Mouse (Mus musculus) gastrocnemius, postnatal 36 days (tissue): ENCODE data around the gene Fam163a. TPM values are rescaled to one million over a fixed set of nuclear protein-coding genes. Genes with fewer than 3 reads are reported as not detected.
"Not testable (repeated sequence)": the region's sequence is repeated elsewhere in the genome, so short reads cannot be mapped to it uniquely, and the experiment has no call there.

ENCODE experiments used
- DNase-seq, 2 experiments: peaks; one replicate each; pipeline ENCODE4 v3.0.0; 2022
- intact Hi-C: fragments of 180-260 bp; cut with DNase I; formaldehyde crosslinking; loops from one replicate; pipeline ENCODE4 v1.15.1; 2025
- long read RNA-seq, 2 experiments: library from polyadenylated mRNA; stranded (forward); transcript quantifications; one replicate each; pipeline ENCODE4 v2.0.0; 2021
- total RNA-seq, 2 experiments: library from RNA; stranded (reverse); gene quantifications; 2 replicates each; pipeline ENCODE4 v1.2.3; 2021

Gene Fam163a
- not detected for total RNA-seq
- long read RNA-seq, experiment 1: 0 reads
- long read RNA-seq, experiment 2: 0 reads

GRCm38 (mm10) chr1:156204656-156205131 lies at the start of gene Fam163a:
Gene Fam163a (minus strand): TSS chr1:156205026.
- intact Hi-C loops: no loop called here
- no peak for DNase-seq

- DNase-seq, intact Hi-C loops: not testable (repeated sequence)
Measured at GRCm38 (mm10) chr1:156251096-156251495, 46.3 kb upstream of the Fam163a start.

GRCm38 (mm10) chr1:156247893-156248292 lies 43.1 kb upstream of the Fam163a start:
- intact Hi-C loops: no loop called here

DNA sequence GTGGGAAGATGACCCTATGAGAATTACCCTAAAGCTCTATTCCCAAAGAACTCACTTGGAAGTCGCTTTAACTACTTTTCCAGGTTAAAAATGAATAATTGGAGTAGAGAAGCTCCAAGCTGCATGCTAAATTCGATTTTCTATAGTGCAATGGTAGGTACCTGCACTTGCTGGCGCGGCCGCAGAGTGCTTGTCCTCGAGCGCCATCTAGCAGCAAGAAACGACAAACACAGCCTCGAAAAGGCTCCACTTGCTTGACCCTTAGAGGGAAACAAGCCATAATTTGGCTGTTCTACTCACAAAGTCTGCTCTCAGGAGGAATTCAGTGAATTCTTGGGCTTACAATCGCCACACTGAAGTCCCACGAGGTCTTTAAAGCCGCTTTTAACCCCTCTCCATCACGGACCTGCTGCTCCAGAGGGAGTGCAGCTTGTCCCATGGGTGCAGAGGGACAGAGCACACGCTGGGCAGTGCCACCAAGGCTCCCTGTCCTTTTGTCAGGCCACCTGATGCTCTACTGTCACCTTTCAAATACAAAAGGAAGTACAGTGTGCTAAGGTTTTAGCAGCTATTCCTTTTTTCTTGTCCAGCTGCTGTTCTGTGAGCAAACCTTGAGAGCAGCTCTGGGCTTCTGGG lies 37.0 kb upstream of the Fam163a start:
- intact Hi-C loops: no loop called here
- no peak for DNase-seq

More at GRCm38 (mm10) chr1:156247893-156248292, 43.1 kb upstream of the Fam163a start:
- no peak for DNase-seq

DNA sequence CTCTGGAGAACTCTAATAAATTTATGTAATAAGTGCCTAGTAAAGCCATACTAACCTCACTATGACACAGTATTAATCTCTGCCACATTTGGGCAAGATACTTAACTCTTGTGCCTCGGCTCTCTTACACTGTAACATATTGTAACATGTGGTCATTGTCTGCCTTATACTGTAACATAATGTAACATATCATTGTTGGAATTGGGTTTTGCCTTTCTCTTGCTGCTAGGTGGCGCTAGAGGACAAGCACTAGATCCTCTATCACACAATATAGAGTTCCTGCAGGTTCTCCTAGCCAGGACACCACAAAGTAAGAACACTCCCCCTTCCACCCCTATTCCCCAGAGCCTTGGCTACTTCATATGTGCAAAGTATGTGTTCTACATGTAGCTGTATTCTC lies 36.2 kb upstream of the Fam163a start:
- intact Hi-C loops: no loop called here
- DNase-seq: no peak

DNA sequence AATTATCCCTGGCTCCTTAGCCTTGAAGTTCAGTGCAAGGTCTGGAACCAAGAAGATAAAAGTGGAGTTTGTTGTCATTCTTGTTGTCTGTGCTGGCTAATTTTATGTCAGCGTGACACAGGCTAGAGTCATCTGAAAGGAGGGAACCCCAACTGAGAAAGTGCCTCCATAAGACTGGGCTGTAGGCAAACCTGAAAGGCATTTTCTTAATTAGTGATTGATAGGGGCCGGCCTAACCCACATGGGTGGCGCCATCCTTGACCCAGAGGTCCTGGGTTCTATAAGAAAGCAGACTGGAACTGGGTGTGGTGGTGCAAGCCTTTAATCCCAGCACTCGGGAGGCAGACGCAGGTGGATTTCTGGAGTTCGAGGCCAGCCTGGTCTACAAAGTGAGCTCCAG lies 26.3 kb upstream of the Fam163a start:
- intact Hi-C loops: no loop called here
- no peak for DNase-seq

- DNase-seq: peak; percentile 31 to 33
- intact Hi-C loops: no loop called here
Measured at GRCm38 (mm10) chr1:156230339-156231089, 25.7 kb upstream of the Fam163a start.

DNA sequence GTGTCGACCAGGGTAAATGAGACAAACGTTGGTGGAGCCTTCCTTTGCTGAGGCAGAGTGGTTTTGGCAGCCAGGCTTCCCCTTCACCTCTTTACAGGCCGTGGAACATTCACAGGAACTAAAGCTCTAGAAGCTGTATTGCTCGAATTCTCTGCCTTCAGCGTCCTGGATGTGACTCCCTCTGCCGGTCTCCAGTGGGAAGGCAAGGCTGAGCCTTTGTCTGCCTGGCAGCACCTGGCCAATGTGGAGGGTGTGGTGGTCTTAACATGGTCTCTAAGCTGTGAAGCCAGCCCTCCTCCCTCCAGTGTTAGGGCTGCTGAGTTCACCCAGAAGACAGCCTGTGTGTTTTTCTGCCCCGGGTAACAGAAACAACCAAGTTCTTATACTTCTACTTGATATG lies 24.6 kb upstream of the Fam163a start:
- DNase-seq: peak; percentile 38 to 40
- intact Hi-C loops: loop anchor here (1.0 kb wide), 1 partner anchor 143 kb away; no protein-coding TSS in a partner anchor

DNA sequence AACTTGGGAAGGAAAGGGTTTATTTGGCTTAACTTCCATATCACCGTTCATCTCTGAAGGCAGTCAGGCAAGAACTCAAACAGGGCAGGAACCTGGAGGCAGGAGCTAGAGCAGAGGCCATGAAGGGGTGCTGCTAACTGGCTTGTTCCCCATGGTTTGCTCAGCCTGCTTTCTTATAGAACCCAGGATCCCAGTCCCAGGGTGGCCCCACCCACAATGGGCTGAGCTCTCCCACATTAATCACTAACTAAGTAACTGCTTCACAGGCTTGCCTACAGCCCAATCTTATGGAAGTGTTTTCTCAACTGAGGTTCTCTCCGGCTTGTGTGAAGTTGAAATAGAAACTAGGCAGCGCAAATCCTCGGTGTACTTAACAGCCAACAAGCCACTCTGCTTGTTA lies 23.9 kb upstream of the Fam163a start:
- no peak for DNase-seq
- intact Hi-C loops: loop anchor here (1.0 kb wide), 1 partner anchor 142 kb away; no protein-coding TSS in a partner anchor

GRCm38 (mm10) chr1:156226903-156227302 lies 22.1 kb upstream of the Fam163a start:
- no peak for DNase-seq
- intact Hi-C loops: no loop called here

GRCm38 (mm10) chr1:156222205-156223000 lies 17.6 kb upstream of the Fam163a start:
- no peak for DNase-seq
- intact Hi-C loops: no loop called here

GRCm38 (mm10) chr1:156221327-156221726 lies 16.5 kb upstream of the Fam163a start:
- intact Hi-C loops: no loop called here
- DNase-seq: no peak

DNA sequence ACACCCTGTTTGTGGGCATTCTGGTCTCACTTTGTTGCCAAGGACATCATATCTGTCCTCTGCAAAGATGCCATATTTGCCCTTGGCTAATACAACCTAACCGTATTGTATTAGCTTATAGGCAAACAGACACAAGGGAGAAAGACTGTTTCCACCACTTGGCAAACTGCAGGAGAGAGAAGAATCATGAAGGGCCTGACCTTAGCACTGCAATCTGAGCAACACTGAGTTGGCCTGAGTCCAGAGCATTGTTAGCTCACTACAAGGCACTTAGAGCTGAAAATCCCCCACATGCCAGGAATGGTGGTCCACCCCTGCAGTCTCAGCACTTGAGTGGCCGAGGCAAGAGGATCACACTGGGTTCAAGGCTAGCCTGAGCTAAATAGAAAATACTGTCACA lies 13.7 kb upstream of the Fam163a start:
- no peak for DNase-seq
- intact Hi-C loops: no loop called here

DNA sequence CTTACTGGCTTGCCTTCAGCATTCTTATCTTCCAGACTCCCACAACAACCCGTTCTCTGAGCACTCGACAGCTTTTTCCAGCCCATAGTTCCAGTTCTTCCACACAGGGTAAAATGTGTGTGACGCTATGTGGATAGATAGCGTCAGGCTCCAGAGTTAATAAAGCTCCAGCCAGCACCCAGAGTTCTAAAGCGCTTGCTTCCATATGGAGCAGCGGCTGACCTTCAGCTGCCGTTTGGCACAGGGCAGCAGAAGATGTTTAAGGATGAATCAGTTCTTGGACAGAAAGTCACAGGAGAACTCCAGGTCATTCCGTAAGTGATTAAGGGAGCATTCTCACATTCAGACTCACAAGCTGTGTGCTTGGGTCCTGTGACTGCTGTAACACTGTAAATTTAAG lies 13.1 kb upstream of the Fam163a start:
- no peak for DNase-seq
- intact Hi-C loops: no loop called here

- peak in 1 of 2 experiments; percentile 23 for DNase-seq
- intact Hi-C loops: no loop called here
Measured at GRCm38 (mm10) chr1:156217393-156217792, 12.6 kb upstream of the Fam163a start.

GRCm38 (mm10) chr1:156216249-156216648 lies 11.4 kb upstream of the Fam163a start:
- intact Hi-C loops: no loop called here
- DNase-seq: no peak

DNA sequence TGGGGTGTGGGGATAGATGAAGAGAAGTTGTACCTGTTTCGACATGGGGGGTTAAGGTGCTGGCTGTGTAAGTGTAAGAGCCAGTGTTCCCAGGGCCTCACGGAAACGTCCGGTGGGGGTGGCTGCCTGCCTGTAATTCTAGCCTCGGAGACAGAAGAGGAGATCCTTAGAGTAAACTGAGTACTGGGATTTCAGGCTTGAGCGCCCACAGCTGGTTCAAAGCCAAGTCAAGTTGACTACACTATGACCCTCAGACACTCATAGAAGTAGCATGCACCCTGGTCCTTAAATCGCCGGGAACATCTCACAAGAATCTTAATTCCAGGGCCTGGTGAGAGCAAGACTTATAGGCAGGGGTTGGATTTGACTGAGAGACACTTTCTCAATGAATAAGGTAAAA lies 9.8 kb upstream of the Fam163a start:
- DNase-seq: no peak
- intact Hi-C loops: no loop called here

DNA sequence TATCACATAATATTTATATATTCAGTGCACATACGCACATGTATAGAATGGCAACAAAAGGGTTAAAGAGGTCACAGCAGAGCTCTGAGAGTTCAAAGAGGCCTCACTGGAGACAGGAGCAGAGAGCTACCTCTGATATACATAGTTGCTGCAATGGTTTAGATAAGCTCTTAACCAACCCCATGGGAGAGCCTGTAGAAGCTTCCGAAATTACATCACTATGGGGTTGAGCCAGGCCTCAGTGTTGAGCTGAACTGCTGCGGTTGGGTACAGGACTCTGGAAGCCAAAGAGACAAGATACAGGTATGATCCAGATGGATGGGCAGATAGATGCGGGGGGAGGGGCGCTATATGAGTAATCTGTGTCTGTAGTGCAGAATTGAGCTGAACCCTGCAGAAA lies 8.1 kb upstream of the Fam163a start:
- intact Hi-C loops: no loop called here
- no peak for DNase-seq

DNA sequence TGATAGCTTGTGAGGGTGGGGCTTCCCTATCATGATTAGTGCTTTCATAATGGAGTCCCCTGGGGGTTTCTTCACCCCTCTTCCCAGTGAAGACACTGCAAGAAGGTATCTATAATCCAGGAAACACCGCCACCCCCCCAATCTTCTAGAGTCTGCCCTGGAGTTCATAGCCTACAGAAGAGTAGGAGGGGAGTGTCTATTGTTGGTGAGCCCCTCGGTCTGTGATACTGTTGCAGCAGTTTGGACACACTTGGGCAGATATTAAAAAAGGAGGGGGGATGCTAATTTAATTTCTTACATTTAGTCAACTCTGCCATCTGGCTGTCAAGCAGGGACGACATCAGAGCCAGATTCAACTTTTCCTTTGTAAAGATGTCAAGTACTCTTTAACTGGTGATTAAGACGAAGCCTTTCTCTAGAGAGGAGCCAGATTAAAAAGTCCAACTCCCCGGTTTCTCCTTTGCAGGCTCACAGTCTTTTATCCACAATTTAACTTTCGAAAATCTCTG lies 7.0 kb upstream of the Fam163a start:
- DNase-seq: no peak
- intact Hi-C loops: no loop called here

- no peak for DNase-seq
- intact Hi-C loops: no loop called here
Measured at GRCm38 (mm10) chr1:156205164-156205563, 338 bp upstream of the Fam163a start.
